Mouse (Mus musculus): ENCODE results near the gene Snx20. TPM values are rescaled to one million over a fixed set of nuclear protein-coding genes. Genes with fewer than 3 reads are reported as not detected.

Snx20 gene
- 0.81 and 1.2 TPM in 2 replicates for polyA plus RNA-seq (2015; fragmentation: Nextera tagmentation; extraction: Ambion mirVana)

DNA sequence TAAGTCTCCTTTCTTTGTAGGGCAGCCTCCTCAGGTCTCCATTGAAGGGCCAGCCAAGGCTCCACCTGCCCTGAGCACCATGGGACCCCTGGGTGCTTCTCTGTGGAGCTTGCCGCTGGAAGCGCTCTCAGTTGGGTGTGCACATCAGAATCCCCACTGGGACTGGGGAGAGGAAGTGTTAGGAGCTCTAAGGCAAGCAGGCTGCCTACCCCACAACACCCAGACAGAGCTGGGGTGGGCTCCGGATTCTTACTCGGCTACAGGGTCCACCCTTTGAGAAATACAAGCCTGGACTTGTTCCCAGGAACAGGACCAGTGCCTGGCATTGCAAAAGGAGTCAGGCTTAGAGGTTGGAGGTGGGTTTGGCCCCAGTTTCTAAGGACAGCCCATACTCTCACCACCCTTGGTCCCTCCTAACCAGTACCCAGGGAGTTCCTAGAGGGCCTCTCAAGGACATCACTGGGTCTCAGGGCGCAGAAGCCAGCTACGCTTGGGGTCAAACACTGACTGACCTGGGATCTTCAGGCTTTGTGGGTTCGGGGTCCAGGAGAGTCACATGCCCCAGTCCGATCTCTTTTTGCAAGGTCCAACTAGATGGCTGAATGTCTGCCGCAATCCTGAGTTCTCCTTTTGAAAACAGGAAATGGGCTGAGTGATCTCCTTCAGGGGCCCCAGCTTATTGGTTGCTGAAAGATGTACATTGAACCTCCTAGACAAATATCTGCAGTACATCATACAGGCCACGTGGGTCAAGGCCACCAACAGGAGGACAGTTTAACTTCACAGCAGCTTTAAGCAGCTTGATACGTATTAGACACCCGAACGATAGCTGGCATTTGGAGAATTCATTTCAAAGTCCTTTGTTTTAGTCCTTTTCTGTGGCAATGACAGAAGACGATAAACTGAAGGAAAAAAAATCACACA, at the start of gene Snx20:
TSS of gene Snx20 (minus strand) at position 655 of the 924 bp plus-strand sequence.
- Histone ChIP-seq H3K36me3 (no peaks in the 10 kb centered on the region), H3K27me3 (no peaks in the 10 kb centered on the region), H3K4me1 (no peaks in the 10 kb centered on the region), H3K9me3 (no peaks in the 10 kb centered on the region), H3K9ac (replicated peaks) (no peak within 1 kb of the TSS), H3K27ac (replicated peaks) (no peak within 1 kb of the TSS), H3K4me3 (no peak within 1 kb of the TSS), H3K4me2 (replicated peaks) (no peak within 1 kb of the TSS)
- no peak for ATAC-seq (replicated peaks)
- 88% methylated on average over 14 of the region's 14 CpGs for WGBS

DNA sequence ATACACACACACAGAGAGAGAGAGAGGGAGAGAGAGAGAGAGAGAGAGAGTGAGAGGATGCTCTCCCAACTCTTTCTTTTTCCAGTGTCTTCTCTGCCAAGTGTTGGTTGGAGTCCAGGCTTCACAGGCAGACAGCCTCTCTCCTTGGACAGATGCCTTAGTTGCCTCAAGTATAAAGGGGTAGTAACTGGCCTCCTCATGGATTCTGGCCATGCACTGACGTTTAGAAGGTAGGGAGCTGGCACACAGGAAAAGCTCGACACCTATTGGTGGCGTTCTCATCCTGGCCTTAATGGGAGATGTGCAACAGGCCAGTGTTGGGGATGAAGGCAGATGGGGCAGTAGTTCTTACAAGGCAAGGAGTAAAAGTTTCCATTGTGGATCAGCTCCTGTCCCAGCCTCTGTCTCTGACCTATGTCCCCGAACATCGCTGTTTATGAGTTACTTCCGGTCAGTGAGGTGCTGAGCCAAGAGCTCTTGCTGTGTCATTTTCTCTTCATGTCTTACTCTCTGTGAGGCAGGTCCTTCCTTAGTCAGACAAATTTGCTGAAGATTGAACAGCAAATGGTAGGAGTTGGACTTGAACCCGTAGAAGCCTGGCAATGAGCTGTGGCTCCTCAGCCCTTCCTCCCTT, 47.8 kb upstream of the Snx20 start:
- 81% methylated on average over 7 of the region's 7 CpGs for WGBS
- Histone ChIP-seq H3K4me2 (replicated peaks) (no peak overlapping the region), H3K36me3 (no peaks in the 10 kb centered on the region), H3K9ac (replicated peaks) (no peak overlapping the region), H3K4me1 (peaks cover 5% of the 10 kb centered on the region), H3K27ac (replicated peaks) (no peak overlapping the region), H3K4me3 (no peak overlapping the region), H3K9me3 (no peaks in the 10 kb centered on the region), H3K27me3 (no peaks in the 10 kb centered on the region)
- no peak for ATAC-seq (replicated peaks)

DNA sequence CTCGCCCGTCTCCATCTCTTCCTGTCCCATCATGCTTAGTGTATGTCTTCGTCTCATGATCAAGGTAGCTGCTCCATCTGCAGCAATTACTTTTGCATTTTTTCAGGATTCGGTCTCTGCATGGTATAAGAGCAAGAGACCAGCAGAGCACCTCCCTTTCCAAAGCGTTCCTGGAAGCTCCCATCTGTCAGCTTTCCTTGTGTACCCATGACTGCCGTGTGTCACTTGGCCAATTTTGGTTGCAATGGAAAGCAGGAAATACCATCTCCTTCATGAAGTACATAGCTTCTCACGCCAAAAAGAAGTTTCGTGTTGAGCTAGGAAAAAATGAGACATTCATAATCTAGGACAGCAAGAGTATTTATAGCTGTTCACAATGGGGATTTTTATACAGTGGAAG, 45.1 kb upstream of the Snx20 start:
- H3K4me1 ChIP-seq, result peaks cover 17% of the 10 kb centered on the region
- H3K9me3 ChIP-seq, result no peaks in the 10 kb centered on the region
- no peak overlapping the region for H3K27ac ChIP-seq (replicated peaks)
- H3K27me3 ChIP-seq, result no peaks in the 10 kb centered on the region
- no peak overlapping the region for H3K4me2 ChIP-seq (replicated peaks)
- WGBS, result 85% methylated on average over 8 of the region's 8 CpGs
- H3K4me3 ChIP-seq, result no peak overlapping the region
- H3K9ac ChIP-seq (replicated peaks), result no peak overlapping the region
- no peaks in the 10 kb centered on the region for H3K36me3 ChIP-seq
- ATAC-seq (replicated peaks), result no peak

DNA sequence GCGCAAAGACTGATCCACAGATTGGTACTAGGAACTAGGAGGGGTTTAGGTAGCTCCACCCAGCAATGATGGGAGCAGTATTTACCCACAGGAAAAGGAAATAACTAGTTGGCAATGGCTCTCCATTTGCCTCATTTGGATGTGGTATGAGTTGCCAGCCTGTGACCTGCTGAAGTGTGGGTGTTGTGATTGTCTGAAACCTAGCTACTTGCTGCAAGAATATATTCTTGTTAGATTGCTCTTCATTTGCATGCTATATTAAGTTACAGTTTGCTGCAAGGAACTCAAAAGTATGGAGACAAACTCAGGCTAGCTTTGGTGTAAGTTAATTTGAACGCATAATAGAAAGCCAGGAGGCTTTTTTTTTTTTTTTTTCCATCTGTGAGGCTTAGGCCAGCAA, 44.6 kb upstream of the Snx20 start:
- Histone ChIP-seq H3K27ac (replicated peaks) (no peak overlapping the region), H3K27me3 (no peaks in the 10 kb centered on the region), H3K4me2 (replicated peaks) (no peak overlapping the region), H3K9me3 (no peaks in the 10 kb centered on the region), H3K36me3 (no peaks in the 10 kb centered on the region), H3K4me1 (peaks cover 17% of the 10 kb centered on the region), H3K9ac (replicated peaks) (no peak overlapping the region), H3K4me3 (no peak overlapping the region)
- 97% methylated on average over 2 of the region's 2 CpGs for WGBS
- ATAC-seq (replicated peaks), result no peak

DNA sequence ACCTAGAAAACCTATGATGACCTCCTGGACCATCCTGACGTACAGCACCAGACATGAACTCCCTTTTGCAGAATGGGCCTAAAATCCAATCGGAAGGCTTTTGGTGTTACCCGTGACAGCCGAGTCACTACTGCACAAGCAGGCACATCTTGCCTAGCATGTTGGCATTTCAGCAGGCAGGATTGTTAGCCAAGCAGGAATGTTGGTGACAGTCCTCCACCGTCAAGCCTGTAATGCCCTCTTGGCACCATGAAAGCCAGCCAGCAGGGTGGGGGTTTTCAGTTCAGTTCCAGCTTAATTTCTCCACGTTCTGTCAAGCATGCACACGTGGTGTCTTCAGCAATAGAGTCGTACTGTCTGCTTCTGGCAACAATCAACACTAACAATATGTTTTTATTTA, 41.1 kb upstream of the Snx20 start:
- no peak for ATAC-seq (replicated peaks)
- Histone ChIP-seq H3K27ac (replicated peaks) (no peak overlapping the region), H3K4me2 (replicated peaks) (no peak overlapping the region), H3K9me3 (no peaks in the 10 kb centered on the region), H3K36me3 (no peaks in the 10 kb centered on the region), H3K27me3 (no peaks in the 10 kb centered on the region), H3K9ac (replicated peaks) (no peak overlapping the region), H3K4me3 (no peak overlapping the region), H3K4me1 (peaks cover 17% of the 10 kb centered on the region)
- whole genome bisulfite sequencing, result 57% methylated on average over 8 of the region's 8 CpGs

DNA sequence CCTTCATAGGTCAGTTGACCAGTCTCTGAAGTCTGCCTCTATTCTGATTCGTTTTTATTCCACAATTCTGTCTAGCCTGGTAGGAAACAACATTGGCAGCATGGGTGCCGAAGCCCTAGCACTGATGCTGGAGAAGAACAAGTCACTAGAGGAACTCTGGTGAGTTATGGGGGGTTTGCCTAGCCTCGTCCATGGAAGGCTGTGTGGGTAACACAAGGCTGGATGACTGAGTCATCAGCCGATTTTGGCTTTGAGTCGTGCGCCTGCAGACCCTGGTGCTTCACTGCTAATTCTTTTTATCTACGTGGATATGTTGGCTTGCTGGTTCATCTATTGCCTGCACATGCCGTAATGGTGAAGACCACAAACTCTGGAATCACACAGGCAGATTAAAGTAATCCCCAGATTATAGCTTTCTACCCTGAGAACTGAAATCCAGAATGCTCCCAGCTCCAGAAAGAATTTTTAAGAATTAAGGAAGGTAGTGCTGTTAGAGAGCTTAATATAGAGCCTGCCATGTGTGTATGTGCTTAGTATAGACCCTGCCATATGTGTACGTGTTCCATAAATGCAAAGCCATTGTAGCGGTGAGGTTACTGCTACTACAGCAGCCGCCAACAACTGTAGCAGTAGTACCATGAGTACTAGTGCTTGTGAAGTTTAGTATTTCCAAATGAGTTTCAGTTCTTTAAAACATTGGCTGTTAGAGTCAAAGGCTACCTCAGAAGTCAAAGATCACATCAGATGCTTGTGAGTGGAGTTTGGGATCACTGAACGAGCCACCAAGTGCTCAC, 39.6 kb upstream of the Snx20 start:
- Histone ChIP-seq H3K4me2 (replicated peaks) (no peak overlapping the region), H3K9me3 (no peaks in the 10 kb centered on the region), H3K36me3 (no peaks in the 10 kb centered on the region), H3K9ac (replicated peaks) (no peak overlapping the region), H3K27me3 (no peaks in the 10 kb centered on the region), H3K27ac (replicated peaks) (no peak overlapping the region), H3K4me1 (peaks cover 17% of the 10 kb centered on the region), H3K4me3 (no peak overlapping the region)
- ATAC-seq (replicated peaks), result no peak
- 90% methylated on average over 12 of the region's 12 CpGs for WGBS

DNA sequence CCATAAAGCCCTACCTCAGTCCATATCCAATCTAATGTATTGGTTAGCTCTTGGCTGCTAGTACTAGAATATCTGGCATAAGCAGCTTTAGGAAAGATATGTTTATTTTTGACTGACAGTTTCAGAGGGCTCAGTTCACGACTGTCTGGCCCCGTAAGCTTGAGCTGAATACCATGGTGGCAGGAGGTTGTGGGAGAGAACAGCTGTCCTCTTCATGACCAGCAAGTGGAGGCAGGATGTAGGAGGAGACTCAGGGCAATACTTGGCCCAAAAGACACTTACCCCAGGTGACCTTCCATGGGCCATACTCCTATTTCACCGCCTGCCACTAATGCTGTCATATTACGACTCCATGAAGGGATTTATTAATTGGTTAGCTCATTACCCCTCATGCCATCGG, 37.9 kb upstream of the Snx20 start:
- Histone ChIP-seq H3K4me2 (replicated peaks) (no peak overlapping the region), H3K4me3 (no peak overlapping the region), H3K9me3 (no peaks in the 10 kb centered on the region), H3K9ac (replicated peaks) (no peak overlapping the region), H3K27ac (replicated peaks) (no peak overlapping the region), H3K36me3 (no peaks in the 10 kb centered on the region), H3K4me1 (peaks cover 14% of the 10 kb centered on the region), H3K27me3 (no peaks in the 10 kb centered on the region)
- 82% methylated on average over 5 of the region's 5 CpGs for WGBS
- ATAC-seq (replicated peaks), result no peak

DNA sequence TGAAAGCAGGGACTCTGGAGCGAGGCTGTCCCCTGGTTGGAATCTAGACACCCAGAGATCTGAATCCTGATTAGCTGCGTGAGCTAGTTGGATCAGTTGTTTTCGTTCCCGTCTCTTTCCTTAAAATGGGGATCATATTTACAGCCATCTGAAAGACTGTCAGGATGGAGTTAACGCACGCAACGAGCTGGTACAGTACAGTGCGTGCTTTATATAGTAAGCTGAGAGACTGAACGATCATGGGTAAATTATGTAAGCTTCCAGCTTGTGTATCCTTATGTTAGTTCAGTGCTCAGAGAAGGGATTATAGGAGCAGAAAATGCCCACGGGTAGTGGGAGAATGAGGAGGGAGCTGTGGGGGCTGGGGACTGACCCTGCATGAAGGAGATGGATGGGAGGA, 35.6 kb upstream of the Snx20 start:
- H3K36me3 ChIP-seq, result no peaks in the 10 kb centered on the region
- H3K4me2 ChIP-seq (replicated peaks), result no peak overlapping the region
- peaks cover 12% of the 10 kb centered on the region for H3K4me1 ChIP-seq
- H3K9ac ChIP-seq (replicated peaks), result no peak overlapping the region
- ATAC-seq (replicated peaks), result no peak
- no peaks in the 10 kb centered on the region for H3K9me3 ChIP-seq
- no peak overlapping the region for H3K4me3 ChIP-seq
- whole genome bisulfite sequencing, result 75% methylated on average over 10 of the region's 10 CpGs
- peak overlapping the region; percentile 33; the same call in 1 of the 2 replicates for H3K27ac ChIP-seq (replicated peaks)
- H3K27me3 ChIP-seq, result no peaks in the 10 kb centered on the region

DNA sequence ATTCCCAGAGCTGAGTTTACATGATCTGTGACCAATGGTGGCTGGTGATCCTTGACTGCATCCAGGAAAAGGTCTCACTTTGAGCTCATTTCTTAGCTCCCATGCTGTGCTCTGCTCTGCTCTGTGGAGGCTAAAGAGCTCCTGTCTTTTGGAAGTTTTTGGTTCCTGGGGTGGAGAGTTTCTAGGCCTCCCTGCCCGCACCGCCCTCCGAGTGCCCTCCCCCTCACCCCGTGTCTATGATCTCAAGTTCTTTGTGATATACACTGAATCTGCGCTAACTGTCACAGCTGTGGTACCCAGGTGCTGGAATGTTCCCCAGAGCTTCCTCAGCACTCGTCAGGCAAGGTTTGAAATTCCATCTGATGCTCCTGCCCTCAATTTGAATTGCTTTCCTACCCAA, 34.9 kb upstream of the Snx20 start:
- Histone ChIP-seq H3K9ac (replicated peaks) (no peak overlapping the region), H3K4me3 (no peak overlapping the region), H3K27ac (replicated peaks) (no peak overlapping the region), H3K4me1 (peaks cover 12% of the 10 kb centered on the region), H3K4me2 (replicated peaks) (no peak overlapping the region), H3K36me3 (no peaks in the 10 kb centered on the region), H3K27me3 (no peaks in the 10 kb centered on the region), H3K9me3 (no peaks in the 10 kb centered on the region)
- ATAC-seq (replicated peaks), result no peak
- WGBS, result 71% methylated on average over 6 of the region's 6 CpGs

DNA sequence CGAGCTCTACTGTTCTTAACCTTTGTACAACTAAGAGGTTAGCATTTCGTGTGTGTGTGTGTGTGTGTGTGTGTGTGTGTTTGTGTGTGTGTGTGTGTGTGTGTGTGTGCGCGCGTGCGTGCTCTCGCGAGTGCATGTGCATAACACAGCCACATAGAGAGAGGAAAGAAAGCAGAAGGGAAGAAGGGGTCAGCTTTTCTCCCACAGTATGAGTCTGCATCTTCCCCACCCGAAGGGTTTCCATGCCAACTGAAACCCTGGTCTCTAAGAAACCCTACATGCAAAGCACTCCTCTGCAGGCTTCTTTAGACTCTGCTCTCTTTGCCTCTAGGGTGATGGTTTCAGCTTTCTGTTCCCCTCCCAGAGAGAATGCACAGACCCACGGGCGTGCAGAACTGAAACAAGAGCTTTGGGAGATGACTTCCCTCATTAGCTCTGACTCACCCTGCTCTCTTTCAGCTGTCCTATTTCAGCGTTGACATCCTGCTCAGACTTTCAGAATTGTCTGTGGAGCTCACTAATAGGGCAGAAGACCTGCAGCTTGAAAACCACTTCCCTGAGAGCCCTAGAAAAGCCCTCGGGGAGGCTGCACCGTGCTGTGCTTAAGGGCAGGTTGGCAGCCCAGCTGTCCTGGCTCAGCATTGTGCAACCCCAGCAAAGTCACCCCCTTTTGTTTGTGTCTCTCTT, 32.6 kb upstream of the Snx20 start:
- Histone ChIP-seq H3K4me1 (peaks cover 12% of the 10 kb centered on the region), H3K4me3 (no peak overlapping the region), H3K9me3 (no peaks in the 10 kb centered on the region), H3K27ac (replicated peaks) (peak overlapping the region; percentile 52), H3K4me2 (replicated peaks) (no peak overlapping the region), H3K36me3 (no peaks in the 10 kb centered on the region), H3K9ac (replicated peaks) (no peak overlapping the region), H3K27me3 (no peaks in the 10 kb centered on the region)
- ATAC-seq (replicated peaks), result peak; percentile 77
- 47% methylated on average over 14 of the region's 14 CpGs for WGBS

DNA sequence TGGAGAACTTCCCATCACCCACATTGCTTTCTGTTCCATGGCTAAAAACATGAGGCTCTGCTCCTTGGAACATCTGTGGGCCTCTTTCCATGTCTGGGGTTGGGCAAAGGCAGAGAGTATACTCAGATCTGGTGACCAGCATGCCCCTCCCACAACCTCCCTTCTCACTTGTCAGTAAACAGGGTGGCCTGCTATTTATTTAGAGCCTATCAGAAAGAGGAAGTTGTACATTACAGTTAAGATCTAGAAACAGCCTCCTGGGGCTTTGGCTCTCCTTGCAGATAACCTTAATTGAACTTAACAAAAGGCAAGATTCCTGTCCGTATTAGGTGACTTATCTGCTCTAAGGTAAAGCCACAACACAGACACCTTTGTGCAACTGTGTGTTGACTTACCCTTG, 30.5 kb upstream of the Snx20 start:
- 74% methylated on average over 1 of the region's 1 CpGs for WGBS
- Histone ChIP-seq H3K9me3 (no peaks in the 10 kb centered on the region), H3K27ac (replicated peaks) (no peak overlapping the region), H3K36me3 (no peaks in the 10 kb centered on the region), H3K4me2 (replicated peaks) (no peak overlapping the region), H3K27me3 (no peaks in the 10 kb centered on the region), H3K4me3 (no peak overlapping the region), H3K9ac (replicated peaks) (no peak overlapping the region), H3K4me1 (peaks cover 12% of the 10 kb centered on the region)
- ATAC-seq (replicated peaks), result no peak

All from forebrain, embryonic 15.5 days (tissue).